Mouse (Mus musculus): ENCODE results near the gene Pla2g4a. TPM values are rescaled to one million over a fixed set of nuclear protein-coding genes. Genes with fewer than 3 reads are reported as not detected.

Gene Pla2g4a
- polyA plus RNA-seq, 1 experiment from 2014 or later: 20.0 TPM

DNA sequence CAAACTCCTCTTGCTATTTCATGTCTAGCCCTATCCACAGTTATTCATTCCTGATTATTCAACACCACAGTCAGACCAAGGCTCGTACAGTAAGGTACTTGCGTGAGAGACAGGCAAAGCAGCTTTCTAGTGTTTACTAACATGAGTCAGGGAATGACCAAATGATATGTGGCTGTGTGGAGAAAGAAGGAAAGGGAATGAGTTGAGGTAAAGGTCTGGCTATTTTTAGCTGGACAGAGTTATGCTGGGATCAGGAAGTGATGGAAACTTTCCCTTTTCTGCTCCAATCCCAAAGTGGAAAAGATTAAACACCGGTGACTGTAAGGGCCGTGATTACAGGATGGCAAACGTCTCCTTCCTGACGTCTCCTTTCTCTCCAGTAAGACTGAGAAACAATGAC lies 114.4 kb downstream of the Pla2g4a start:
- no peak overlapping the region for H3K9ac ChIP-seq
- ATAC-seq (ENCODE audit: insufficient number of reproducible peaks, low FRiP score, low TSS enrichment, low read depth): no peak
- H3K36me3 ChIP-seq: no peaks in the 10 kb centered on the region
- no peak overlapping the region for H3K4me2 ChIP-seq (replicated peaks)
- 55% methylated on average over 6 of the region's 6 CpGs for WGBS
- no peaks in the 10 kb centered on the region for H3K4me1 ChIP-seq
- H3K27ac ChIP-seq (replicated peaks): no peak overlapping the region
- H3K4me3 ChIP-seq (replicated peaks): no peak overlapping the region
- no peaks in the 10 kb centered on the region for H3K9me3 ChIP-seq (replicated peaks)
- no peaks in the 10 kb centered on the region for H3K27me3 ChIP-seq

DNA sequence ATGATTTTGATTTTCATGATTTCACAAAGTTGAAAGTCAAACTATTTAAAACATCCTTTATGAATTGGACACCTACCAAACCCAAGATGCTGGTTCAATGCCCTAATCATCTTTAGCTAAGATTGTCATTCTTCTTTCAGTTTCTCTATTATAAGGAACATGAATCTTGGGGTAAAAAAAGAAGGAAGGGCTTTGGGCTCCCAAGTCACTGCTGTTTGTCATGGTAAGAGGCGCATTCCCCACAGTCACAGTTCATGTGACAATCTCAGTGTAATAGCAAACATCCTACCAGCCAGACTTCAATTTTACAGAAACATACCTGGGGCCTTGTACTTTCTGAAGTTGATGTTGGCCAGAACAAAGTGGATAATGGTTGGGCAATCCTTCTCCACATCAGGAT lies 119.2 kb downstream of the Pla2g4a start:
- no peak for ATAC-seq (ENCODE audit: insufficient number of reproducible peaks, low FRiP score, low TSS enrichment, low read depth)
- no peak overlapping the region for H3K4me3 ChIP-seq (replicated peaks)
- H3K9me3 ChIP-seq (replicated peaks): no peaks in the 10 kb centered on the region
- H3K9ac ChIP-seq: no peak overlapping the region
- no peak overlapping the region for H3K27ac ChIP-seq (replicated peaks)
- H3K4me2 ChIP-seq (replicated peaks): no peak overlapping the region
- no peaks in the 10 kb centered on the region for H3K4me1 ChIP-seq
- H3K27me3 ChIP-seq: no peaks in the 10 kb centered on the region
- WGBS: 84% methylated on average over 1 of the region's 1 CpGs
- no peaks in the 10 kb centered on the region for H3K36me3 ChIP-seq

DNA sequence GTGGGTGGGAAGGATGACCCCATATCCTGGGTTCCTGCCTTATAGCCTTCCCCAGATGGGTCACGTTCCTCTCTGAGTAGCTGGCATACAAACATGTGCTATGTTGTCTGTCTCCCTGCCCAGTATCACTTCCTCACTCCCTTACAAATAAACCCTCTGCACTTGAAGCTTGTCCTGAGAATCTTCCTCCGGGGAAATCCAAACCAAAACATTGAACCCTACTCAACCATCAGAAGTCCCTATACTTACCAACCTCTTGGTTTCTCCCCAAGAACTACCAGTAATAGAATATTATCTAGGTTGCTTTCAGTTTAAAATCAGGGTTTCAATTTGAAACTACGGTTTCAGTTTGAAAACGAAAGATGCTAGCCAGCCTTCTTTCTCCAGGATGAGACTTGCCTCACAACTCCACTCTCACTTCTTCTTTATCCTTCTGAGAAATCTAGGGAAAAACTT lies 120.1 kb downstream of the Pla2g4a start:
- H3K4me2 ChIP-seq (replicated peaks): no peak overlapping the region
- H3K4me3 ChIP-seq (replicated peaks): no peak overlapping the region
- ATAC-seq (ENCODE audit: insufficient number of reproducible peaks, low FRiP score, low TSS enrichment, low read depth): no peak
- no peak overlapping the region for H3K9ac ChIP-seq
- H3K27ac ChIP-seq (replicated peaks): no peak overlapping the region
- H3K9me3 ChIP-seq (replicated peaks): no peaks in the 10 kb centered on the region
- no peaks in the 10 kb centered on the region for H3K36me3 ChIP-seq
- 91% methylated on average over 4 of the region's 4 CpGs for WGBS
- H3K4me1 ChIP-seq: no peaks in the 10 kb centered on the region
- no peaks in the 10 kb centered on the region for H3K27me3 ChIP-seq

DNA sequence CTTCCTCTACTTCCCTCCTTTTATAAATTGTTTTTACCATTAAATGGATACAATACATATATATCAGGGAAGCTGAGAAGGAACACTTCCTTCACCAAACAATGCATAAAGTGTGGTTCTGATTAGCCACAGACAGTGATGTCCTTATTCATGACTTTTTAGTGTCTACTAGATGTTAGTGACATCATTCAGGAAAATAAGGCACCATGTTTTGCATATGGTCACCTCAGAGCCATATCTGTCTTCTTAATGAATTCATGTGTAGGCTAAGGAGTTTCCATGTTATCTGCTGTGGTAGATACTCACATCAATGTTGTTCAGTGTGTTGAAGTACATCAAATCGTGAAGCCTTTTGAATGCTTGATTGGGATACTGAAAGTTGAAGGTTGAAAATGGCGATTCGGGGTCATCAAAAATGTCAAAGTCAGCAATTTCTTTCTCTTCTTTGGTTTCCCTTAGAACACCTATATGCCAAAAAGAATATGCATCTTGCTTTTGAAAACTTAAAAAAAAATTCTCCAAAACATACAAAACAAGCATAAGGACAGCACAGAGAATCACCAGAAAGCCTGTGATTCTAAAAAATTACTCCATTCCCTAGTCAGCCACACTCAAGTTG lies 120.7 kb downstream of the Pla2g4a start:
- Histone ChIP-seq H3K9me3 (replicated peaks) (no peaks in the 10 kb centered on the region), H3K36me3 (no peaks in the 10 kb centered on the region), H3K27ac (replicated peaks) (no peak overlapping the region), H3K9ac (no peak overlapping the region), H3K27me3 (no peaks in the 10 kb centered on the region), H3K4me2 (replicated peaks) (no peak overlapping the region), H3K4me1 (no peaks in the 10 kb centered on the region), H3K4me3 (replicated peaks) (no peak overlapping the region)
- no peak for ATAC-seq (ENCODE audit: insufficient number of reproducible peaks, low FRiP score, low TSS enrichment, low read depth)
- 90% methylated on average over 3 of the region's 3 CpGs for WGBS

DNA sequence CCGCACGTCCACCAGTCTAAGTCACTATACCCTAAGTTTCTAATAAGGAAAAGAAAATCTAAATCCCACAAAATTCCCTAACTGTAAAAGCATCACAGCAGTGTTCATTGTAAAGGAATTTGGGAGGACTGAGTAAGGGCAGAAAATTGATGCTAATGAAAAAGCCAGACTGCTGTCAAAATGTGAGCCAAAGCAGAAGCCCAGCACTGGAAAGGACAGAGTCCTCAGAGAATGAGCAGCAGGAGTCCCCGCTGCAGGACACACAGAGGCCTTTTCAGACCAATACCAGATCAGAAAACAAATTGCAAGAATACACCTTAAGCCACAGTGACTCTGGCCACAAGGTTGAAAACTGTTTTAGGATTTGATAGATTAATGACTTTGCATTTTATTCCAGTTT lies 124.6 kb downstream of the Pla2g4a start:
- no peaks in the 10 kb centered on the region for H3K4me1 ChIP-seq
- no peak overlapping the region for H3K27ac ChIP-seq (replicated peaks)
- H3K27me3 ChIP-seq: no peaks in the 10 kb centered on the region
- H3K9me3 ChIP-seq (replicated peaks): no peaks in the 10 kb centered on the region
- no peak overlapping the region for H3K4me2 ChIP-seq (replicated peaks)
- ATAC-seq (ENCODE audit: insufficient number of reproducible peaks, low FRiP score, low TSS enrichment, low read depth): no peak
- H3K9ac ChIP-seq: no peak overlapping the region
- 74% methylated on average over 3 of the region's 3 CpGs for WGBS
- no peak overlapping the region for H3K4me3 ChIP-seq (replicated peaks)
- H3K36me3 ChIP-seq: no peaks in the 10 kb centered on the region

DNA sequence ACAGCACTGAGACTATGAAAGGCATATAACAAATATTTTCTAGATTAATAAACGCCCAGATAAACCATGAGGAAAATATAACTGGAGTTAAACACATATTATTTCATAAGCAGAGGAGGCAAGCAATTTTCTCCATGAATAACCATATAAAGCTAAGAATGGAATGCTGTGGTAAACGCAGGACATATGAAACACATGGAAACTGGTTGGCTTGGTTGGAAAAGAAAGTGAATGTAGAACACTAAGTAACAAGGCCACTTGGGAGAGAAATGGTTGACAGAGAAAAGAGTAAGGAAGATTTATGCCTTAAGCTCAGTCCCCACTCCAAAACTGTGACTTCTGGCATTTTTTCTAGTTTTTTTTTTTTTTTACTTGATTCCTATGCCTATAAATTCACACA lies 127.2 kb downstream of the Pla2g4a start:
- ATAC-seq (ENCODE audit: insufficient number of reproducible peaks, low FRiP score, low TSS enrichment, low read depth): no peak
- no peak overlapping the region for H3K27ac ChIP-seq (replicated peaks)
- H3K4me1 ChIP-seq: no peaks in the 10 kb centered on the region
- no peak overlapping the region for H3K4me3 ChIP-seq (replicated peaks)
- no peaks in the 10 kb centered on the region for H3K9me3 ChIP-seq (replicated peaks)
- H3K36me3 ChIP-seq: no peaks in the 10 kb centered on the region
- 40% methylated on average over 2 of the region's 2 CpGs for WGBS
- no peak overlapping the region for H3K9ac ChIP-seq
- no peaks in the 10 kb centered on the region for H3K27me3 ChIP-seq
- no peak overlapping the region for H3K4me2 ChIP-seq (replicated peaks)

DNA sequence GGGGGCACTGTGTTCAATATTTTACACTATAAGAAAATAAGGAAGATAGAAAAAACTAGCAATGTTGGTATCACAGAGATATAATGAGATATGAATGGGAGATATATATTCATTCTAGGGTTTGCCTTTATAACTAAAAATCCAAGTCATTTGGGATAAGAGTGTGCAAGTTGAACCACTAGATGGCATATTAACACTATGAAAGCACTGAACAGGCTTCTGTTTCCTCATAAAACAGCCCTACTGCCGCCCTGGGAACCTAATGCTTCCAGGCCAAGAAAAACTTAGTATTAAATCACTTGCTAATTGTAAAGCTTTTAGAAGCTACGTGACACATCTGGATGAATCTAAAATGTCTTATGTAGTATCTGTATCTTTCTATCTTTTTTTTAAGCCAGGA lies 128.1 kb downstream of the Pla2g4a start:
- no peak overlapping the region for H3K27ac ChIP-seq (replicated peaks)
- no peak overlapping the region for H3K4me2 ChIP-seq (replicated peaks)
- no peaks in the 10 kb centered on the region for H3K36me3 ChIP-seq
- H3K9ac ChIP-seq: no peak overlapping the region
- no peak for ATAC-seq (ENCODE audit: insufficient number of reproducible peaks, low FRiP score, low TSS enrichment, low read depth)
- no peaks in the 10 kb centered on the region for H3K4me1 ChIP-seq
- WGBS: 15% methylated on average over 2 of the region's 2 CpGs
- H3K4me3 ChIP-seq (replicated peaks): no peak overlapping the region
- no peaks in the 10 kb centered on the region for H3K9me3 ChIP-seq (replicated peaks)
- no peaks in the 10 kb centered on the region for H3K27me3 ChIP-seq

DNA sequence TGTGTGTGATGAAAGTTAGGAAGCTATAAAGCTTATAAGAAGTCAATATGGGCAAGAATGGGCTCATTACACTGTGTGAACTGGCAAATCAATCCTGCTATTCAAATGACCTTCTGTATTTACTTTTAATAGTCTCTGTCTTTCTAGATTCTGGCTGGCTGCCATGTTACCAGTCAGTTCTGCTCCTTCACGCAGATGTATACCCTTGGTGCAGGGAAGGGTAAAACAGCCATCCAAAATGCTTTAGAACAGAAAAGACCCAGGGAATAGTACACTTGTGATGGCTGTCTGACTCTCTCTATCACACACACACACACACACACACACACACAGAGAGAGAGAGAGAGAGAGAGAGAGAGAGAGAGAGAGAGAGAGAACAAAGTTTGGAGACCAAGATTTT lies 128.6 kb downstream of the Pla2g4a start:
- no peaks in the 10 kb centered on the region for H3K9me3 ChIP-seq (replicated peaks)
- no peak for ATAC-seq (ENCODE audit: insufficient number of reproducible peaks, low FRiP score, low TSS enrichment, low read depth)
- H3K36me3 ChIP-seq: no peaks in the 10 kb centered on the region
- no peak overlapping the region for H3K4me3 ChIP-seq (replicated peaks)
- H3K27me3 ChIP-seq: no peaks in the 10 kb centered on the region
- no peak overlapping the region for H3K27ac ChIP-seq (replicated peaks)
- H3K9ac ChIP-seq: no peak overlapping the region
- H3K4me2 ChIP-seq (replicated peaks): no peak overlapping the region
- no peaks in the 10 kb centered on the region for H3K4me1 ChIP-seq
- 74% methylated on average over 1 of the region's 1 CpGs for WGBS

DNA sequence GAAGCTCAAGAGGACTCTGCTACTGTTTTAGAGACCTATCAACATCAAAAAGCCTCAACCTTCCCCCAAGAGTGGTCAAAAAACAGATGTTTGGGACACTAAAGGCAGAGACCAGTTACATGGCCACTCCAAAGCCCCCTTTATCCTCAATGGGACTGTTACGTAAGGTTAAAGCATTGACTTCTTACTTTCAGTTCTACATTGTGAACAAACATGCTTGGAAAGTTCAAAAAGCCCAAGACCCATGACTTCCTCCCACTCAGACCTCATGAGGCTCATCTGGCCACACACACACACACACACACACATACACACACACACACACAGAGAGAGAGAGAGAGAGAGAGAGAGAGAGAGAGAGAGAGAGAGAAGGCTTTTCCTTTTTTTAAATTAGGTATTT lies 130.0 kb downstream of the Pla2g4a start:
- 82% methylated on average over 1 of the region's 1 CpGs for WGBS
- no peak for ATAC-seq (ENCODE audit: insufficient number of reproducible peaks, low FRiP score, low TSS enrichment, low read depth)
- no peaks in the 10 kb centered on the region for H3K9me3 ChIP-seq (replicated peaks)
- H3K4me2 ChIP-seq (replicated peaks): no peak overlapping the region
- H3K4me1 ChIP-seq: no peaks in the 10 kb centered on the region
- H3K9ac ChIP-seq: no peak overlapping the region
- no peaks in the 10 kb centered on the region for H3K36me3 ChIP-seq
- H3K27me3 ChIP-seq: no peaks in the 10 kb centered on the region
- no peak overlapping the region for H3K4me3 ChIP-seq (replicated peaks)
- H3K27ac ChIP-seq (replicated peaks): no peak overlapping the region

DNA sequence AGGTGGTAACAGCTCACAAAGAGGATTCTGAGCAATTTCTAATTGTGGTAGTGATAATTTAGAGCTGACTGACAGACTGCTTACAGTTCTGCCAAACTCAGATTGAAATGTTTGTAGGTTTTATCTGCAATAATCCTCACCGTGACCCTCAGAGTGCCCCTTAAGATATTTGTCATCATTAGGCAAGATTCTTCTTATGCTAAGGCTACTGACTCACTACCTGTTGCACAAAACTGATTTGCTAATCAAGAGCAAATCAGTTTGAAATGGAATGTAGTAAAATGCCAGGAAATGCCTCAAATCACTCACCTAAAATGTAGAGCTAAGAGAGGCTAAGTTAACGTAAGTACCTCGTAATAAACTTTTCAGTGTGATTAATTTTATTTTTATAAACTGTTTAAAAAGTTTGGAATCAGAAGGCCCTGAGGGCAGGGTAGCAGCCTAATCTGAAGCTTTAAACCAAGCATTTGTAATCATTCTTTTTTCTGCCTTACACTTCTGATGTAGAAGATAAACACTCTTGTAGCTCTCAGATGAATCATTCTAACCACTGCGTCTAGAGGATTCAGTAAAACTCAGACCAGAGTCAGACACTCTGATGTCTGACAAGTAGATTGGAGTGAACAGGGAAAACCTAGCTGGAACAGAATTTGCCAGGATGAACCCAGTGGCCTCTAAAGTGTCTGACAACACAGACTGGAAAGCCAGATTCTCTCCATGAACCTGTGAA lies 147.3 kb downstream of the Pla2g4a start:
- Histone ChIP-seq H3K9me3 (replicated peaks) (no peaks in the 10 kb centered on the region), H3K27ac (replicated peaks) (no peak overlapping the region), H3K4me2 (replicated peaks) (no peak overlapping the region), H3K36me3 (no peaks in the 10 kb centered on the region), H3K27me3 (no peaks in the 10 kb centered on the region), H3K9ac (no peak overlapping the region), H3K4me3 (replicated peaks) (no peak overlapping the region), H3K4me1 (no peaks in the 10 kb centered on the region)
- ATAC-seq (ENCODE audit: insufficient number of reproducible peaks, low FRiP score, low TSS enrichment, low read depth): no peak
- whole genome bisulfite sequencing: 55% methylated on average over 4 of the region's 4 CpGs

DNA sequence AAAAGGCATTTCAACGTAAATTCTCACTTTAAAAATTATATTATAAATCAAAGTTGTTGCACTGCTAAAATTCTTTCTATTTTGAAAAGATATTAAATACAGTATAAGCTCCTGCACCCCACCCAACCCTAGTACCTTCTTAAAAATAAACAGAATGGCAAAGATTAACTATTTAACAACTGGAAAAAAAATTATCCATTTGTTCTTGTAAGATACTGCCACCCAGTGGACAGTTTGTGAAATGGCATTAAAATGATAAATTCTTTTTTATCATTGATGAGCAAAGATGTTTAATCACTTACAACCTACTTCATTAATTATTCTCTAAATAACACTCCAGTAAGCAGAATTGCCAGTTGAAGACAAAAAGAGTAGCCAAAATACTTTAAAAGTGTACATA lies 151.6 kb downstream of the Pla2g4a start:
- Histone ChIP-seq H3K9me3 (replicated peaks) (no peaks in the 10 kb centered on the region), H3K9ac (no peak overlapping the region), H3K4me1 (no peaks in the 10 kb centered on the region), H3K36me3 (no peaks in the 10 kb centered on the region), H3K4me2 (replicated peaks) (no peak overlapping the region), H3K4me3 (replicated peaks) (no peak overlapping the region), H3K27me3 (no peaks in the 10 kb centered on the region), H3K27ac (replicated peaks) (no peak overlapping the region)
- 61% methylated on average over 1 of the region's 1 CpGs for WGBS
- no peak for ATAC-seq (ENCODE audit: insufficient number of reproducible peaks, low FRiP score, low TSS enrichment, low read depth)
